Mouse (Mus musculus): ENCODE measurements around the gene Gm21866.
"Not testable (repeated sequence)": the region's sequence is repeated elsewhere in the genome, so short reads cannot be mapped to it uniquely, and the experiment has no call there.

Gm21866 gene

GRCm38 (mm10) chrY:13465479-13465878 is at the start of gene Gm21866:
TSS of gene Gm21866 (minus strand) at chrY:13465579.
- DNase-seq (ENCODE audit: low spot score): not testable (repeated sequence)

- DNase-seq (ENCODE audit: low spot score): not testable (repeated sequence)
These were observed 28.3 kb upstream of the Gm21866 start, which contains the start of gene Gm20773 for GRCm38 (mm10) chrY:13493726-13494125. TSS of gene Gm20773 (plus strand) at chrY:13494026.
